8 mouse cellular contexts compared by ENCODE assay signal in the genomic region with DNA sequence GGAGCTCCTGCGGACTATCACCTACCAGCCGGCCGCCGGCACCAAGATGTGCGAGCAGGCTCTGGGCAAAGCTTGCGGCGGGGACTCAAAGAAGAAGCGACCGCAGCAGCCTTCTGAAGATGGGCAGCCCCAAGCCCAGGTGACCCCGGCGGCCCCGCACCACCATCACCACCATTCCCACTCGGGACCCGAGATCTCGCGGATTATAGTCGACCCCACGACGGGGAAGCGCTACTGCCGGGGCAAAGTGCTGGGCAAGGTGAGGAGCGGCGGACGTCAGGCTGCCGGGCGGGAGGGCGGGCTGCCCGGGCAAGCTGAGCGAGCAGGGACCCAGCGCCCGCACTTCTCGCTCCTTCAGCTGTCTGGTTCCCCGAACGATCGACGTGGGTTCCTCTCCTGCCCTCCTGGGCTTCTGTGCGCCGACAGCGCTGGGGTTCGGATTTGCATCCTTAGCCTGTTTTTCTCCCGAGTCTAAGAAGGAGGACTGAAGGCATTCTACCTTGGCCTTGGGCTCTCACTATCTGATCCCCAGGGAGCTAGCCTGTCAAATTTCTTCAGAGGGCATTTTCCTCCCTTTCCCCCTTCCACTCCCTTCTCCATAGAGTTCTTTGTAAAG. TPM values are rescaled to one million over a fixed set of nuclear protein-coding genes. Genes with fewer than 3 reads are reported as not detected.
DNase-seq lines count a peak whose midpoint lies in the region; ATAC-seq and TF ChIP-seq lines count a peak whose summit lies in the region.

No protein-coding gene starts in this region.

- intact Hi-C loops in heart, postnatal 10 days (cut with DNase I): loop anchor here (2.0 to 10.0 kb wide), 4 partner anchors 164 to 500 kb away; no protein-coding TSS in a partner anchor

- H3K4me1 ChIP-seq in heart, embryonic 10.5 days: peaks cover 10% of the 10 kb centered on the region
- H3K4me1 ChIP-seq in ES-E14 (ENCODE audit: control insufficient read depth in 2 of 2, insufficient read depth in 2 of 2, low read length in 2 of 2, poor library complexity in 1 of 2): peaks cover 0 to 4% of the 10 kb centered on the region in 2 experiments; a peak in 1 of 4 replicates
- no peaks in the 10 kb centered on the region; the same call in none of the 2 replicates for H3K4me1 ChIP-seq in intestine, embryonic 14.5 days (replicated peaks; ENCODE audit: control insufficient read depth, insufficient read depth, low read length)
- H3K4me1 ChIP-seq in midbrain, embryonic 12.5 days: no peaks in the 10 kb centered on the region

- peaks cover 39% of the 10 kb centered on the region for H3K36me3 ChIP-seq in heart, embryonic 10.5 days
- H3K36me3 ChIP-seq in ES-E14 (ENCODE audit: control insufficient read depth, insufficient read depth, low read length, poor library complexity, severe bottlenecking): peaks cover 25% of the 10 kb centered on the region
- H3K36me3 ChIP-seq in intestine, embryonic 14.5 days (ENCODE audit: control insufficient read depth, insufficient read depth, low read length): peaks cover 36% of the 10 kb centered on the region
- peaks cover 26% of the 10 kb centered on the region for H3K36me3 ChIP-seq in midbrain, embryonic 12.5 days

- peak; percentile 79 for DNase-seq in heart, embryonic 10.5 days (ENCODE audit: low spot score)
- no peak for DNase-seq in heart, postnatal 10 days
- no peak for DNase-seq in ES-E14 (ENCODE audit: low read depth, low spot score)
- DNase-seq in intestine, embryonic 14.5 days (ENCODE audit: low spot score): no peak
- DNase-seq in layer of hippocampus, adult 9-11 months: no peak
- DNase-seq in testis, postnatal 10 days (ENCODE audit: low spot score): no peak

- in situ Hi-C loops in ES-E14 (cut with MboI; ENCODE audit: low sequenced_read_pairs in 2 of 2, unreplicated experiment in 2 of 2): loop anchor here (10.0 to 25.0 kb wide), 4 partner anchors 570 to 1017 kb away; no protein-coding TSS in a partner anchor

- peak overlapping the region; percentile 89 for H3K27ac ChIP-seq in heart, embryonic 10.5 days
- H3K27ac ChIP-seq in ES-E14 (ENCODE audit: insufficient read depth, low read depth, low read length, poor library complexity, severe bottlenecking): no peak overlapping the region
- peak overlapping the region; percentile 25; the same call in 1 of the 2 replicates for H3K27ac ChIP-seq in intestine, embryonic 14.5 days (ENCODE audit: low read depth)
- peak overlapping the region; percentile 81 for H3K27ac ChIP-seq in midbrain, embryonic 12.5 days (replicated peaks)

- H3K9ac ChIP-seq in ES-E14 (ENCODE audit: insufficient read depth, low read depth, low read length, poor library complexity, severe bottlenecking): peak overlapping the region; percentile 72
- peak overlapping the region; percentile 81 for H3K9ac ChIP-seq in intestine, embryonic 14.5 days (ENCODE audit: low read length)
- H3K9ac ChIP-seq in midbrain, embryonic 12.5 days (replicated peaks): peak overlapping the region; percentile 89

- 0% methylated on average over 41 of the region's 41 CpGs for WGBS in heart, embryonic 10.5 days
- WGBS in intestine, embryonic 14.5 days: 0% methylated on average over 27 of the region's 41 CpGs
- WGBS in midbrain, embryonic 12.5 days: under 1% methylated on average over 41 of the region's 41 CpGs

- H3K4me3 ChIP-seq in heart, embryonic 10.5 days: peak overlapping the region; percentile 82
- peak overlapping the region; percentile 77 to 88 for H3K4me3 ChIP-seq in ES-E14 (ENCODE audit: insufficient read depth in 1 of 2, low read depth in 1 of 2, low read length in 2 of 2, poor library complexity in 1 of 2, severe bottlenecking in 1 of 2)
- H3K4me3 ChIP-seq in intestine, embryonic 14.5 days (ENCODE audit: low read depth, low read length): peak overlapping the region; percentile 73
- H3K4me3 ChIP-seq in midbrain, embryonic 12.5 days: peak overlapping the region; percentile 70

- peak; percentile 58; the same call in 1 of the 2 replicates for ATAC-seq in erythroblast, adult 5-6 weeks (replicated peaks; ENCODE audit: low FRiP score, poor library complexity, severe bottlenecking)
- ATAC-seq in intestine, embryonic 14.5 days (replicated peaks; ENCODE audit: low FRiP score, low TSS enrichment, low read depth): peak; percentile 36
- ATAC-seq in midbrain, embryonic 12.5 days (ENCODE audit: low FRiP score, low read depth): no peak

- no peaks in the 10 kb centered on the region for H3K27me3 ChIP-seq in heart, embryonic 10.5 days (ENCODE audit: insufficient read depth, poor library complexity, severe bottlenecking)
- H3K27me3 ChIP-seq in intestine, embryonic 14.5 days (replicated peaks; ENCODE audit: control insufficient read depth, insufficient read depth, low read length): no peaks in the 10 kb centered on the region
- H3K27me3 ChIP-seq in midbrain, embryonic 12.5 days: peaks cover 19% of the 10 kb centered on the region

- no peaks in the 10 kb centered on the region for H3K9me3 ChIP-seq in heart, embryonic 10.5 days
- no peaks in the 10 kb centered on the region for H3K9me3 ChIP-seq in ES-E14 (ENCODE audit: control insufficient read depth, insufficient read depth, low read depth, low read length)
- 0 out of 2 replicates have a peak, but pooled peaks cover 3% of the 10 kb centered on the region for H3K9me3 ChIP-seq in intestine, embryonic 14.5 days (ENCODE audit: control insufficient read depth, low read length)
- no peaks in the 10 kb centered on the region for H3K9me3 ChIP-seq in midbrain, embryonic 12.5 days

- peak overlapping the region; percentile 65 for H3K4me2 ChIP-seq in intestine, embryonic 14.5 days (ENCODE audit: low read length)
- H3K4me2 ChIP-seq in midbrain, embryonic 12.5 days (replicated peaks): peak overlapping the region; percentile 97

TF ChIP-seq in ES-E14, 5 proteins besides CTCF, POLR2A, EP300 and RAD21:
- TF ChIP-seq ZNF384 (IDR thresholded peaks at IDR 0.05; ENCODE audit: low read depth, low read length) (no peak), HCFC1 (IDR thresholded peaks at IDR 0.05; ENCODE audit: borderline replicate concordance, insufficient read depth, low read length) (no peak), MAFK (IDR thresholded peaks at IDR 0.05; ENCODE audit: insufficient read depth, low read depth, low read length) (no peak), CHD2 (IDR thresholded peaks at IDR 0.05; ENCODE audit: low read depth, low read length) (no peak), ZC3H11A (IDR thresholded peaks at IDR 0.05; ENCODE audit: borderline replicate concordance, low read depth, low read length) (no peak)

RNA-seq across cellular contexts. Expression of a gene that starts 0.4 kb away (rescaled TPM):
- polyA plus RNA-seq in heart, embryonic 10.5 days (2016; fragmentation: Nextera tagmentation; extraction: Ambion mirVana): 101 and 121 TPM in 2 replicates
- total RNA-seq in heart, postnatal 10 days (2021): 10 to 100 TPM; 71.4 to 75.3 TPM
- 85.4 and 118 TPM in 2 replicates for total RNA-seq in ES-E14 (2012; rRNA removed)
- 0.38 TPM in 1 of 2 replicates, not detected in the other for total RNA-seq in erythroblast, adult 5-6 weeks (2015; ENCODE audit: low replicate concordance)
- 0.17 and 2.9 TPM in 2 replicates for total RNA-seq in erythroblast, adult 5-6 weeks (2017; ENCODE audit: low replicate concordance)
- polyA plus RNA-seq in intestine, embryonic 14.5 days (2014; fragmentation: Nextera tagmentation; extraction: Ambion mirVana): 74.4 and 80.1 TPM in 2 replicates
- 105 and 114 TPM in 2 replicates for polyA plus RNA-seq in midbrain, embryonic 12.5 days (2016; fragmentation: Nextera tagmentation; extraction: Ambion mirVana)

RNA-seq across cellular contexts. Expression of a gene that starts 38.3 kb away (rescaled TPM):
- 0.16 TPM in 1 of 2 replicates, not detected in the other for polyA plus RNA-seq in heart, embryonic 10.5 days (2016; fragmentation: Nextera tagmentation; extraction: Ambion mirVana)
- not detected for total RNA-seq in heart, postnatal 10 days (2021)
- total RNA-seq in ES-E14 (2012; rRNA removed): not detected in 2 replicates
- total RNA-seq in erythroblast, adult 5-6 weeks (2015; ENCODE audit: low replicate concordance): 38.7 and 44.4 TPM in 2 replicates
- 4.0 and 7.3 TPM in 2 replicates for total RNA-seq in erythroblast, adult 5-6 weeks (2017; ENCODE audit: low replicate concordance)
- polyA plus RNA-seq in intestine, embryonic 14.5 days (2014; fragmentation: Nextera tagmentation; extraction: Ambion mirVana): 0.23 and 0.49 TPM in 2 replicates
- 0.17 TPM in 1 of 2 replicates, not detected in the other for polyA plus RNA-seq in midbrain, embryonic 12.5 days (2016; fragmentation: Nextera tagmentation; extraction: Ambion mirVana)

Comparison
In these comparisons a context has a peak if more than half of its experiments do, and no peak if none do; other contexts are left out.
1. RNA of a gene that starts 0.4 kb away (total RNA-seq): 85.4 to 118 TPM in ES-E14 and 71.4 to 75.3 TPM in heart, postnatal 10 days; 0.17 to 2.9 TPM in erythroblast, adult 5-6 weeks; every median in the first group is over 10 times any median in the second.
2. Peak in every context shown above with its lines, with median percentiles within 50 percentile points of each other: H3K4me3 ChIP-seq and H3K9ac ChIP-seq.